Mouse (Mus musculus) spleen, adult 2 months (tissue): ENCODE results near the gene Hist1h4h. TPM values are rescaled to one million over a fixed set of nuclear protein-coding genes. Genes with fewer than 3 reads are reported as not detected.
A peak's percentile ranks its signal among the peaks of the same experiment; 100 is the strongest.
"Not testable (repeated sequence)": the region's sequence is repeated elsewhere in the genome, so short reads cannot be mapped to it uniquely, and the experiment has no call there.

Experiments used
- DNase-seq, 2 experiments: peaks; one replicate each; pipeline versions ENCODE4 v3.0.0 to v3.0.0-alpha.2; 2012 to 2021; ENCODE audit warnings: low spot score in 2 of 2, low read depth in 1 of 2
- H3K27ac ChIP-seq: fragments of 200-500 bp; 2 replicates; pipeline ENCODE4 v1.5.1; 2012; ENCODE audit warnings: low read length, inconsistent platforms; ENCODE audit not compliant: insufficient read depth
- H3K27me3 ChIP-seq: fragments of 200-500 bp; 2 replicates; pipeline ENCODE4 v1.6.1; 2012; ENCODE audit warnings: mild to moderate bottlenecking, moderate library complexity, low read length, inconsistent platforms; ENCODE audit not compliant: control insufficient read depth, insufficient read depth
- H3K36me3 ChIP-seq: fragments of 200-500 bp; 2 replicates; pipeline ENCODE4 v1.6.1; 2012; ENCODE audit warnings: mild to moderate bottlenecking, low read length, inconsistent platforms; ENCODE audit not compliant: control insufficient read depth, insufficient read depth
- H3K4me1 ChIP-seq: fragments of 200-500 bp; 2 replicates; pipeline ENCODE4 v1.6.1; 2011; ENCODE audit warnings: inconsistent platforms; ENCODE audit not compliant: control insufficient read depth, insufficient read depth, insufficient read length
- H3K4me3 ChIP-seq: fragments of 200-500 bp; 2 replicates; pipeline ENCODE4 v1.5.1; 2011; ENCODE audit warnings: mild to moderate bottlenecking, inconsistent platforms; ENCODE audit not compliant: insufficient read depth, insufficient read length; ENCODE audit errors: extremely low read depth
- CTCF ChIP-seq: fragments of 200-500 bp; IDR thresholded peaks from 2 replicates; pipeline ENCODE4 v1.5.1; 2011; ENCODE audit warnings: mild to moderate bottlenecking, inconsistent platforms; ENCODE audit not compliant: insufficient read depth, insufficient read length, insufficient replicate concordance; ENCODE audit errors: extremely low read depth
- POLR2A ChIP-seq: fragments of 200-500 bp; IDR thresholded peaks from 2 replicates; pipeline ENCODE4 v1.6.1; 2011; ENCODE audit warnings: low read depth, low read length, inconsistent platforms
- WGBS: fragments of 180-500 bp; shearing (Covaris S2); methylation state at CpG from one replicate; pipeline ENCODE4 v1.1.7; 2018; 5-methylcytosine and 5-hydroxymethylcytosine counted together
- polyA plus RNA-seq: library from polyadenylated mRNA; depleted of rRNA; stranded (reverse); fragments of >200 nt; gene quantifications from 2 replicates; pipeline ENCODE4 v1.2.3, GENCODE M21; 2012

Gene Hist1h4h
- polyA plus RNA-seq, 1 experiment, result 26.5 TPM

- no peaks in the 10 kb centered on the region for H3K27me3 ChIP-seq
- no peak overlapping the region for H3K4me3 ChIP-seq
- H3K27ac ChIP-seq, result no peak overlapping the region
- no peak for DNase-seq
- H3K36me3 ChIP-seq, result no peaks in the 10 kb centered on the region
- peaks cover 3% of the 10 kb centered on the region; the same call in 1 of the 2 replicates for H3K4me1 ChIP-seq
- TF ChIP-seq POLR2A, result no peak
- 30% methylated on average over 7 of the region's 7 CpGs for WGBS
Measured at GRCm38 (mm10) chr13:23536076-23536822, 5.4 kb downstream of the Hist1h4h start.

- peaks cover 3% of the 10 kb centered on the region; the same call in 1 of the 2 replicates for H3K4me1 ChIP-seq
- WGBS, result 83% methylated on average over 3 of the region's 3 CpGs
- no peaks in the 10 kb centered on the region for H3K27me3 ChIP-seq
- H3K4me3 ChIP-seq, result no peak overlapping the region
- no peak for TF ChIP-seq CTCF
- TF ChIP-seq POLR2A, result no peak
- no peak for DNase-seq
- H3K36me3 ChIP-seq, result no peaks in the 10 kb centered on the region
- no peak overlapping the region for H3K27ac ChIP-seq
Measured at GRCm38 (mm10) chr13:23537006-23537710, 6.3 kb downstream of the Hist1h4h start.

DNA sequence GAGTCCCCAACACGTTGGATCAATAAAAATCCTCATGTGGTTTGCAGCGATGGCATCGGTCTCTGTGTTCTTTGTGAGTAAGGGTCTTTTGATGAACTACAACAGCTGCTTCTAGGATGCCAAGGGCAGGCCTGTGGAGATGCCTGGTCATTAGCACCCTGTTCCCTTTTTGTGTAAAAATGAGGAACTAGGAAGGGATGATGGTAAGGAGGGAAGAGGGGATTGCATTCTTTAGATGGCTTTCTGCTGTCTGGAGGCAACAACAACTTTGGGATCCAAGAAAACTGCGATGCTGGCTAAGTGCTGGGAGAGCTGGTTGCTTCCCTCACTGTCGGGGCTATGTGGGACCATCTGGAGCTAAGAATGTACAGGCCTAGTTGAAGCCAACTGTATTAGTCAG is 7.4 kb downstream of the Hist1h4h start:
- Histone ChIP-seq H3K4me3 (no peak overlapping the region), H3K4me1 (peaks cover 3% of the 10 kb centered on the region; the same call in 1 of the 2 replicates), H3K27me3 (no peaks in the 10 kb centered on the region), H3K27ac (no peak overlapping the region), H3K36me3 (no peaks in the 10 kb centered on the region)
- TF ChIP-seq CTCF (no peak), POLR2A (no peak)
- WGBS, result 87% methylated on average over 5 of the region's 5 CpGs
- DNase-seq, result no peak

DNA sequence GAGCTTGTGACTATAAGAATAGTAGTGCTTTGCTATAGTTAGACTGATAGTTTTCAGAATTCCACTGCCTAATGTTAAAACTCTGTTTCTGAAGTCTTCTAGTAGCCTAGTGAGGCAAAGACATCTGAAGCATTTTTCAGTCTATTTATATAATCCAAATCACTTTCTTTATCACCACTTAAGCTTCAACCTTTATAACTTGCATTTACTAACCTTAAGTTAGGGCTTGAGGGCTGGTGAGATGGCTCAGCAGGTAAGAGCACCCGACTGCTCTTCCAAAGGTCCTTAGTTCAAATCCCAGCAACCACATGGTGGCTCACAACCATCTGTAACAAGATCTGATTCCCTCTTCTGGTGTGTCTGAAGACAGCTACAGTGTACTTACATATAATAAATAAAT is 9.0 kb downstream of the Hist1h4h start:
- not testable (repeated sequence) for H3K36me3 ChIP-seq, H3K27me3 ChIP-seq, H3K4me3 ChIP-seq, H3K4me1 ChIP-seq, H3K27ac ChIP-seq, DNase-seq
- 90% methylated on average over 1 of the region's 1 CpGs for WGBS

GRCm38 (mm10) chr13:23541497-23541896 is 10.6 kb downstream of the Hist1h4h start:
- no peak for DNase-seq
- Histone ChIP-seq H3K27me3 (no peaks in the 10 kb centered on the region), H3K4me3 (no peak overlapping the region), H3K36me3 (no peaks in the 10 kb centered on the region), H3K27ac (no peak overlapping the region), H3K4me1 (no peaks in the 10 kb centered on the region)
- 85% methylated on average over 3 of the region's 3 CpGs for WGBS
- TF ChIP-seq POLR2A (no peak), CTCF (no peak)

DNA sequence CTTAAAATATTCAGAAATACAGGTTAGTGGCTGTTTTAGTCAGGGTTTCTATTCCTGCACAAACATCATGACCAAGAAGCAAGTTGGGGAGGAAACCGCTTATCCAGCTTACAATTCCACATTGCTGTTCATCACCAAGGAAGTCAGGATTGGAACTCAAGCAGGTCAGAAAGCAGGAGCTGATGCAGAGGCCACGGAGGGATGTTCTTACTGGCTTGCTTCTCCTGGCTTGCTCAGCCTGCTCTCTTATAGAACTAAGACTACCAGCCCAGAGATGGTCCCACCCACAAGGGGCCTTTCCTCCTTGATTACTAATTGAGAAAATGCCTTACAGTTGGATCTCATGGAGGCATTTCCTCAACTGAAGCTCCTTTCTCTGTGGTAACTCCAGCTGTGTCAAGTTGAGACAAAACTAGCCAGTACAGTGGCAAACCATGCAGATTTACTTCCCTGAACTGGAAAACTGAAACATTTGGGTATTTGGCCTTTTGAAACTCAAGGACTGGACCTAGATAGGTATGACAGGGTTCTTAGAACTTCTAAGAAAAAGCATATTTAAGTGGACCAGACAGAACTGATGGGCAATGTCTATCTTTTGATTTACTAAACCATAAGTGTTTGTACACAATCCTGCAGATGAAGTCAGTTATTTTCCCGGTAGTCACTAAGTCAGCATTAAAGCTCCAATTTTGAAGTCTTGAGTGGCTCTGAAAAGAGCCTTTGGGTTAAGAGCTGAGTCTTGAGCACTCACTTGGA is 11.6 kb downstream of the Hist1h4h start:
- not testable (repeated sequence) for H3K27me3 ChIP-seq, H3K4me1 ChIP-seq, DNase-seq, H3K36me3 ChIP-seq
- Histone ChIP-seq H3K4me3 (peak overlapping the region; percentile 68), H3K27ac (peak overlapping the region; percentile 96)
- 24% methylated on average over 3 of the region's 3 CpGs for WGBS

DNA sequence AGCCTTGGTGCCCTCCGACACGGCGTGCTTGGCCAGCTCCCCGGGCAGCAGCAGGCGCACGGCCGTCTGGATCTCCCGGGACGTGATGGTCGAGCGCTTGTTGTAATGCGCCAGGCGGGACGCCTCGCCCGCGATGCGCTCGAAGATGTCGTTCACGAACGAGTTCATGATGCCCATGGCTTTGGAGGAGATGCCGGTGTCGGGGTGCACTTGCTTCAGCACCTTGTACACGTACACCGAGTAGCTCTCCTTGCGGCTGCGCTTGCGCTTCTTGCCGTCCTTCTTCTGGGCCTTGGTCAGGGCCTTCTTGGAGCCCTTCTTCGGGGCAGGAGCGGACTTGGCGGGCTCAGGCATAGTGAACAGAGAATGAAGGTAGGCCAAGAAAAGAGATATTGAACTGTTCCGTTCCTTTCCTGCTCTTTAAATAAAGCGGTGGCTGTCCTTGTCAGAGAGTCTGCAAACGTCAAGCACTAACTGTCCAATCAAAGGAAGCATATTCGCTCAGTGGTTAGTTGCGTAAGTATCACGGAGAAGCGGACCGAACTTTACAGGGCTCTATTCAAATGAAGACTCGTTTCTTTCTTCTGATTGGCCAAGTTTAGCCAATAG is 12.3 kb downstream of the Hist1h4h start, which contains the start of gene Hist1h2bh:
Gene Hist1h2bh (minus strand): TSS at position 394 of the 609 bp plus-strand sequence.
- peak; percentile 61 to 93 for DNase-seq
- peak; percentile 72 for TF ChIP-seq POLR2A
- H3K36me3 ChIP-seq, H3K27me3 ChIP-seq, H3K4me1 ChIP-seq: not testable (repeated sequence)
- H3K27ac ChIP-seq, result peak within 1 kb of the TSS; percentile 96
- H3K4me3 ChIP-seq, result peak within 1 kb of the TSS; percentile 68
- WGBS, result under 1% methylated on average over 33 of the region's 42 CpGs
